8 mouse cellular contexts compared by ENCODE assay signal in the genomic region with DNA sequence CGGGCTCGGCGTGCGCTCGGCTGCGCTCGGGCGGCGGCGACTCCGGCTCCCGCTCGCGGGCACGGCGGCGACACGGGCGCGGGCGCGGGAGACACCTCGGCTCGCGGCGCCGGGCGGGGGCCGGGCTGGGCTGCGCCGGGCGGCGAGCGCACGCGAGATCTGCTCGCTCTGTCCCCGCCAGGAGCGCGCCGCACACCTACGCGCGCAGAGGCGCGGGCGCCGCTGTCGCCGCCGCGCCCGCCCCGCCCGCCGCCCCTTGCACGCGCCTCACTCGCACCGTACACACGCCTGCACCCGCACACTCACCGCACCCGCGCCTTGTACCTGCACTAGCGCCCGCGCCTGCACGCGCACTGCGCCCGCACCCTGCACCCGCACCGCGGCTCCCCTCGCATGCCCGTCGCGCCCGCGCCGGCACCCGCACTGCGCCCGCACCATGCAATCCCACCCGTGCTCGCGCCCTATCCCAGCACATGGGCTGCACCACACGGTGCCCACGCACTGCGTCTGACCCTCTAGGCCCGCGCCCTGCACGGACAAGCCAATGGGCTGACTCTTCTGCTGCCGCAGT. TPM values are rescaled to one million over a fixed set of nuclear protein-coding genes. Genes with fewer than 3 reads are reported as not detected.
DNase-seq lines count a peak whose midpoint lies in the region; ATAC-seq and TF ChIP-seq lines count a peak whose summit lies in the region.

No protein-coding gene starts in this region.

- H3K27me3 ChIP-seq in kidney, embryonic 15.5 days: peaks cover 84% of the 10 kb centered on the region
- H3K27me3 ChIP-seq in cerebellum, adult 2 months (ENCODE audit: control insufficient read depth, insufficient read depth, low read length): no peaks in the 10 kb centered on the region
- H3K27me3 ChIP-seq in heart, embryonic 16.5 days (ENCODE audit: control insufficient read depth, insufficient read depth, low read length): peaks cover 72% of the 10 kb centered on the region

- no peak for DNase-seq in kidney, adult 11 months
- peak; percentile 80 to 86 for DNase-seq in cerebellum, adult 2 months
- DNase-seq in left cerebral cortex, postnatal 4 days: peak; percentile 62
- no peak for DNase-seq in urinary bladder, postnatal 10 days (ENCODE audit: low spot score)
- no peak for DNase-seq in urinary bladder, adult 18-20 months (ENCODE audit: low spot score in 2 of 2)

- H3K4me3 ChIP-seq in kidney, embryonic 15.5 days (replicated peaks): peak overlapping the region; percentile 61
- H3K4me3 ChIP-seq in cerebellum, adult 2 months (replicated peaks; ENCODE audit: insufficient read depth, low read depth, low read length): peak overlapping the region; percentile 91
- peak overlapping the region; percentile 63 for H3K4me3 ChIP-seq in heart, embryonic 16.5 days (ENCODE audit: low read length)
- peak overlapping the region; percentile 97 for H3K4me3 ChIP-seq in olfactory bulb, adult 2 months (ENCODE audit: insufficient read depth, low read depth, low read length)

- peak overlapping the region; percentile 99 for H3K4me2 ChIP-seq in kidney, embryonic 15.5 days
- H3K4me2 ChIP-seq in heart, embryonic 16.5 days (ENCODE audit: low read depth, low read length): peak overlapping the region; percentile 84

- no peak for TF ChIP-seq CTCF in cerebellum, adult 2 months (IDR thresholded peaks at IDR 0.05; ENCODE audit: borderline replicate concordance, insufficient read depth, low read depth, low read length)
- TF ChIP-seq CTCF in olfactory bulb, adult 2 months (IDR thresholded peaks at IDR 0.05; ENCODE audit: insufficient read depth, low read depth, low read length): no peak

- WGBS in kidney, embryonic 15.5 days: under 1% methylated on average over 90 of the region's 95 CpGs
- WGBS in cerebellum, adult 2 months: under 1% methylated on average over 95 of the region's 95 CpGs
- WGBS in heart, embryonic 16.5 days: 2% methylated on average over 79 of the region's 95 CpGs
- 5% methylated on average over 88 of the region's 95 CpGs for WGBS in olfactory bulb, adult 2 months

- no peak overlapping the region for H3K27ac ChIP-seq in kidney, embryonic 15.5 days
- peak overlapping the region; percentile 98 for H3K27ac ChIP-seq in cerebellum, adult 2 months (ENCODE audit: insufficient read depth, low read length)
- H3K27ac ChIP-seq in heart, embryonic 16.5 days (ENCODE audit: low read length): no peak overlapping the region
- peak overlapping the region; percentile 96 for H3K27ac ChIP-seq in olfactory bulb, adult 2 months (ENCODE audit: insufficient read depth, low read depth, low read length)

- no peaks in the 10 kb centered on the region for H3K9me3 ChIP-seq in kidney, embryonic 15.5 days (replicated peaks)
- H3K9me3 ChIP-seq in heart, embryonic 16.5 days (replicated peaks; ENCODE audit: control insufficient read depth, low read length): no peaks in the 10 kb centered on the region

- peaks cover 25% of the 10 kb centered on the region for H3K4me1 ChIP-seq in kidney, embryonic 15.5 days
- peaks cover 22% of the 10 kb centered on the region for H3K4me1 ChIP-seq in cerebellum, adult 2 months (ENCODE audit: control insufficient read depth, insufficient read depth, low read length)
- peaks cover 5% of the 10 kb centered on the region; the same call in 1 of the 2 replicates for H3K4me1 ChIP-seq in heart, embryonic 16.5 days (ENCODE audit: control insufficient read depth, insufficient read depth, low read length)
- peaks cover 49% of the 10 kb centered on the region for H3K4me1 ChIP-seq in olfactory bulb, adult 2 months (ENCODE audit: control insufficient read depth, insufficient read depth, low read length)

- ATAC-seq in kidney, embryonic 15.5 days (replicated peaks; ENCODE audit: low FRiP score): peak; percentile 38; the same call in 1 of the 2 replicates
- ATAC-seq in heart, embryonic 16.5 days (replicated peaks; ENCODE audit: extremely low read depth, insufficient read depth, low FRiP score): peak; percentile 56; the same call in 1 of the 2 replicates

- intact Hi-C loops in left cerebral cortex, postnatal 4 days (cut with DNase I): no loop called here

- 0 out of 2 replicates have a peak, but pooled peaks have one; percentile 37 for TF ChIP-seq POLR2A in cerebellum, adult 2 months (IDR thresholded peaks at IDR 0.05; ENCODE audit: borderline replicate concordance, insufficient read depth, low read length)
- TF ChIP-seq POLR2A in olfactory bulb, adult 2 months (IDR thresholded peaks at IDR 0.05; ENCODE audit: insufficient read depth, low read depth, low read length): peak; percentile 6; the same call in 1 of the 2 replicates

- no peaks in the 10 kb centered on the region for H3K36me3 ChIP-seq in kidney, embryonic 15.5 days
- no peaks in the 10 kb centered on the region for H3K36me3 ChIP-seq in heart, embryonic 16.5 days (ENCODE audit: control insufficient read depth, insufficient read depth)

- peak overlapping the region; percentile 43 for H3K9ac ChIP-seq in kidney, embryonic 15.5 days
- H3K9ac ChIP-seq in heart, embryonic 16.5 days (ENCODE audit: low read length): peak overlapping the region; percentile 56

RNA-seq across cellular contexts. Expression of gene Camk2b, which starts 0.5 kb away (rescaled TPM):
- polyA plus RNA-seq in kidney, embryonic 15.5 days (2015; fragmentation: Nextera tagmentation; extraction: Ambion mirVana): 4.3 and 4.5 TPM in 2 replicates
- 479 and 518 TPM in 2 replicates for polyA plus RNA-seq in cerebellum, adult 2 months (2012; rRNA removed)
- polyA plus RNA-seq in heart, embryonic 16.5 days (2015; fragmentation: Nextera tagmentation; extraction: Ambion mirVana): 2.7 and 2.8 TPM in 2 replicates
- 100 to 1,000 TPM; 593 to 607 TPM for total RNA-seq in left cerebral cortex, postnatal 4 days (2021)
- 150 and 183 TPM in 2 replicates for polyA plus RNA-seq in olfactory bulb, adult 2 months (2012; ENCODE audit: insufficient read depth, insufficient read length, low replicate concordance, missing spikeins)

Comparison
In these comparisons a context has a peak if more than half of its experiments do, and no peak if none do; other contexts are left out.
1. H3K27ac ChIP-seq: peak in cerebellum, adult 2 months (single experiment) and olfactory bulb, adult 2 months (single experiment); none in kidney, embryonic 15.5 days (single experiment) and heart, embryonic 16.5 days (single experiment).
2. DNase-seq: peak in cerebellum, adult 2 months (2 of 2) and left cerebral cortex, postnatal 4 days (single experiment); none in kidney, adult 11 months (single experiment), urinary bladder, postnatal 10 days (single experiment) and urinary bladder, adult 18-20 months (0 of 2).
3. RNA of gene Camk2b, which starts 0.5 kb away (polyA plus RNA-seq): 479 to 518 TPM in cerebellum, adult 2 months and 150 to 183 TPM in olfactory bulb, adult 2 months; 4.3 to 4.5 TPM in kidney, embryonic 15.5 days and 2.7 to 2.8 TPM in heart, embryonic 16.5 days; every median in the first group is over 10 times any median in the second.
4. Peak in every context shown above with its lines, with median percentiles within 50 percentile points of each other: H3K4me3 ChIP-seq.